Mouse (Mus musculus) C2C12 (cell line): Measurements from ENCODE around the gene Slc8b1.

Experiments used
- CEBPB ChIP-seq: IDR thresholded peaks from one replicate; pipeline ENCODE4 v1.6.1; 2011; ENCODE audit warnings: low read depth, mild to moderate bottlenecking, control low read depth, moderate library complexity
- CTCF ChIP-seq: IDR thresholded peaks from one replicate; pipeline ENCODE4 v1.5.1; 2011; ENCODE audit not compliant: control insufficient read depth, insufficient read depth, insufficient read length
- MAX ChIP-seq: IDR thresholded peaks from one replicate; pipeline ENCODE4 v1.6.1; 2011; ENCODE audit warnings: mild to moderate bottlenecking, control low read depth
- MYOD1 ChIP-seq: IDR thresholded peaks from one replicate; pipeline ENCODE4 v1.6.1; 2011; ENCODE audit warnings: low read depth; ENCODE audit not compliant: control insufficient read depth, insufficient read length
- MYOG ChIP-seq: IDR thresholded peaks from one replicate; pipeline ENCODE4 v1.6.1; 2011; ENCODE audit not compliant: control insufficient read depth, insufficient read length; ENCODE audit errors: extremely low read depth
- USF1 ChIP-seq: IDR thresholded peaks from one replicate; pipeline ENCODE4 v1.6.1; 2011; ENCODE audit warnings: low read depth, mild to moderate bottlenecking, control low read depth, moderate library complexity

- TF ChIP-seq CTCF = no peak
- TF ChIP-seq MAX = no peak
- no peak for TF ChIP-seq USF1
- no peak for TF ChIP-seq MYOG
- TF ChIP-seq MYOD1 = no peak
- no peak for TF ChIP-seq CEBPB
Observed at GRCm38 (mm10) chr5:120490679-120491192, 20.2 kb upstream of the Slc8b1 start.
